Mouse (Mus musculus) megakaryocyte-erythroid progenitor cell, adult 5-6 weeks (primary cell): Measurements from ENCODE around the gene Ada. TPM values are rescaled to one million over a fixed set of nuclear protein-coding genes. Genes with fewer than 3 reads are reported as not detected.

ENCODE experiments used
- ATAC-seq: replicated peaks from 2 replicates; pipeline ENCODE4 v1.8.0; 2016; ENCODE audit warnings: mild to moderate bottlenecking, inconsistent platforms; ENCODE audit not compliant: severe bottlenecking, poor library complexity, low FRiP score, low TSS enrichment
- total RNA-seq, 2 experiments: library from RNA; stranded (forward) in 1 of 2; stranded (reverse) in 1 of 2; fragments of 200-1000, 215-1000 nt in 1 of 2; fragments of >200 nt in 1 of 2; fragmentation: Nextera tagmentation in 1 of 2; gene quantifications; 2 replicates each; pipeline ENCODE4 v1.2.3; 2014 to 2017

Ada gene
- total RNA-seq (2014; fragmentation: Nextera tagmentation) (8.0 and 10.6 TPM in 2 replicates), total RNA-seq (2017) (9.1 and 14.4 TPM in 2 replicates)

- peak; percentile 71 for ATAC-seq
Observed at GRCm38 (mm10) chr2:163749647-163750611, at the start of gene Ada. Gene Ada (minus strand): TSS chr2:163750239.

DNA sequence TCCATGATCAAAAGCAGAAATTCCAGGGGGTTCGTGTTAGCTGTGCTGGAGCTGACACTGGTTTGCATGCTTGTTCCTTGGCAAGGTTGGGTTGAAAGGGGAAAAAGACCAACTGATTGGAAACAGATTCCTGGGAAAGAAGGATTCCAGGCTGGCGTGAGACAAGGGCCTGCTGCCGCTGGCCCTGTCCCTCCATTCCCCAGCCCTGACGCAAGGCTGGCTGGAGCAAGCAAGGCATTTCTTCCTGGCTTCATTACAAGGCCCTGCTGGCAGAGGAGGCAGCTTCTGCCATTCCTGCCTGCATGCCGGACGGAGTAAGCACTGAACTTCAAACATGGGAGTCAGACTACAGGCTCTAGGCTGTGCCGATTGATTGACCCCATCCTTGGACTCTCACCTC lies 48.4 kb upstream of the Ada start:
- no peak for ATAC-seq

DNA sequence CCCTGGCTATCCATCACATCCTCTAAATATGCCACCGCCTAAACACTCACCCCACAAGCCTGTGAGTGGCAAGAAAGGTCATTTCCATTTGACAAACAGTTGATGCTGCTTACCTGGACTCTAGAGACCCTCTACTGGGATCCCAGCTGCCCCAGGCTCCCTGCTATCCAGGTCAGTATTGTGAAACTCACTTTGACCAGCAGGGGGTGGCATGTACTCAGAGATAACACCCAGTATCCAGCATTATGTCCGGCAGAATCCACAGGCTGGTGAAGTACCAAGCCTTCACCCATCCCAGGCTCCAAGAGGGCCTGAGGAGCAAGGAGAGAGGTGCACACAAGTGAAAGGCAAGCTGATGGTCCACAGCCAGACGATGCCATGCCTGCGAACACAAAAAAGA lies 38.4 kb upstream of the Ada start:
- peak; percentile 95 for ATAC-seq

GRCm38 (mm10) chr2:163787709-163788108 lies 37.7 kb upstream of the Ada start:
- ATAC-seq: peak; percentile 95

DNA sequence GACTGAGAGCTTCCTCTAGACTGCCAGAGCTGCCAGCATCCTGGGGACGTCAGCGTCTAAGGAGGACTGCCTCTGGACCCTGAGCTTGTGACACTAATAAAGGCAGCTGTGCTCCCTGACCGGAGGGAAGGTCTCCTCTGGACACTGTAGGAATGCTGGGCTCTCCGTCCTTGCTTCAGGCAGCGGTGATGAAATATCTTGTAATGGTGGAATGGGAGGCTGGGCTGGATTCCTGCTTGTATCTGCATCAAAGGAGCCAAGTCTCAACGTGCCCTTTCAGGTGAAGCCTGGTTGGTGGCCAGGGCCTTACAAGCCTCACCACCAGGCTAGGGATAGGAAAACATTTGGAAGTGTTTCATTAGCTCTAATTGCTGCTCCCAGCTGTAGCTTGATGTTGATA lies 37.0 kb upstream of the Ada start:
- no peak for ATAC-seq

DNA sequence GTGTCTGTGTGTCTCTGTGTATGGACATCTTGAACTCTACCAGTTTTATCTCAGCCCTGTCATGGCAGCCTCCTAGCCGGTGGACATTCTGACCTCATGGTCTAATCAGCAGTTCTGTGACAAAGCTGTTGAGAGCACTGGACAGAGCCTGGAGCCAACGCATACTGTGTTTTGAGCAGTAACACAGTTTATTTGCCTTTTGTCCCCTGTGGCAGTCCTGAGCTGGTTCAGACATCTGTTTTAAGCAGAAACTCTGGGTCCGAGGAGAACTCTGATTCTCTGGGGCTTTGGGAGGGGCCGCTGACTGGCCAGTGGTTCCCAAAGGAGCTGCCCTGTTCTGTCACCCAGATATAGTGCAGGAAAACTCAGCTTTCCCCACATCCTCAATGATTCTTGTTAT lies 33.9 kb upstream of the Ada start:
- no peak for ATAC-seq

DNA sequence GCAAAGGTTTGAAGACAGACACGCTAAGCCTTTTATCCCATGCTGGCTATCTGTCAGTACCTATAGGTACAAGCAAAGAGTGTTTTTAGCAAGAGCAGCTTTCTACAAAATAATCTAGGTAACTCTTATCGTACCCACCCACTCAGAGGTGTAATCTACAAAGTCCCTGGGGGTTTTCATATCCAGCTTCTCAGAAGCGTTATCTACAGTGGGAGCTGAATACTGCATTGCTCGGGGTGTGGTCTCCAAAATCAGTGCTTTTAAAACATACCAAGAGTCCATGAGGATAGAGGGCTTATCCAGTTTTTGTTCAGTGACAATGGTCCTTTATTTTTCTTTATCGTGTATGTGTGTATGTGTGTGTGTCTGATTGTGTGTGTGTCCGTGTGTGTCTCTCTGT lies 33.3 kb upstream of the Ada start:
- no peak for ATAC-seq

- no peak for ATAC-seq
Observed at GRCm38 (mm10) chr2:163778896-163779295, 28.9 kb upstream of the Ada start.

DNA sequence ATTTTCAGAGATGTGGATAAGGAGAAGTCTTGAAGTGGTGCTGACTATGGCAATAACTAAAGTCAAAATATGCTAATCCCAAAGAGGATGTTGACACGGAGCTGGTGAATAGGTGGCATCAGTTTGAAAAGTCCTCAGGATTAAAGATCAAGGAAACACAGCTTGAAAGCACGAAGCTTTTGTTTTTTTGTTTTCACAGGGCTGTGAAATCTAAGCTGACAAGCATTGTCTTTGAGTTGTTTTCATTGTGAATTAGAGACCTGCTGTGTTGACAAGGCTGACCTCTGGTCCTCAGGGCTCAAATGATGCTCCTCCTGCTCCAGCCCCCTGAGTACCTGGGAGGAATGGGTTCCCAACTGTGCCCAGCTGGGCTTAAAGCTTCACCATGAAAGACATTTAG lies 27.0 kb upstream of the Ada start:
- ATAC-seq: no peak

GRCm38 (mm10) chr2:163776661-163777060 lies 26.6 kb upstream of the Ada start:
- no peak for ATAC-seq

- ATAC-seq: no peak
Observed at GRCm38 (mm10) chr2:163770731-163771130, 20.7 kb upstream of the Ada start.

- ATAC-seq: no peak
Observed at GRCm38 (mm10) chr2:163766890-163767289, 16.9 kb upstream of the Ada start.

GRCm38 (mm10) chr2:163766261-163766660 lies 16.2 kb upstream of the Ada start:
- no peak for ATAC-seq

- no peak for ATAC-seq
Observed at GRCm38 (mm10) chr2:163761402-163761801, 11.4 kb upstream of the Ada start.

- ATAC-seq: no peak
Observed at GRCm38 (mm10) chr2:163760589-163760988, 10.6 kb upstream of the Ada start.

- ATAC-seq: no peak
Observed at GRCm38 (mm10) chr2:163758146-163758545, 8.1 kb upstream of the Ada start.

- ATAC-seq: no peak
Observed at GRCm38 (mm10) chr2:163756723-163757122, 6.7 kb upstream of the Ada start.

- ATAC-seq: no peak
Observed at GRCm38 (mm10) chr2:163754228-163754627, 4.2 kb upstream of the Ada start.

DNA sequence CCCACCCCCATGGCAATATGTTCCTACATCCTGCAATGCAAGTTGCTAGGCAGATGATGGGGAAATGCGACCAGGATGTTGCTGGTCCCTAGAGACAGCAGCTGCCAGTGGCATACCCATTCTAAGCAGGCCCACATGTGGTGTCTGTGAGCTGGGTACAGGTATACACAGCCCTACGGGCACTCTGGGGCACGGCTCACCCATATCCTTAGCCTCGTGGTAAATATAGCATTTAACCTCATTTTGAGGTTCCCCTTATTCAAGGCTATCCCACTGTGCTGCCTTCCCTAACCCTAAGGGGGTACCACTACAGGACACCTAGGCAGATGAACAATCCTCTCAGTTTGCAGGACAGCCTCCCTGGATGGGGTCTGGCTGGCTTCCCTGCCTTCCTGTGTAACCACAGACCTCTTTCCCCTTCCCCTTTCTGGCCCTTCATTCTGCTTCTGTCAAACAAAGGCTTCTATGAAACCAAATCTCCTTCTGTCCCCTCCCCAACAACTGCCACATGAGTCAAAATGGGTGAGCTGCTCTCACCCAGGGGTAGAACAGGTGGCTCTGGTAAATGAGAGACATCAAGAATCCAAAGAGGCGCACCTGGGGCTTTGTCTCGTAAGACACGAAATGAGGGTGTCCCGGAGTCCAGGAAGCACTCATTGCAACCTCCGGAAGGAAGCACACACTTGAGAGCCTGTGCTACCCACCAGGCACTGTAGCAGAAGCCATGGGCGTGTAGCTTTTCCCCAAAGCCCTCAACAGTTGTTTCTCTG lies 5.1 kb downstream of the Ada start:
- ATAC-seq: no peak

DNA sequence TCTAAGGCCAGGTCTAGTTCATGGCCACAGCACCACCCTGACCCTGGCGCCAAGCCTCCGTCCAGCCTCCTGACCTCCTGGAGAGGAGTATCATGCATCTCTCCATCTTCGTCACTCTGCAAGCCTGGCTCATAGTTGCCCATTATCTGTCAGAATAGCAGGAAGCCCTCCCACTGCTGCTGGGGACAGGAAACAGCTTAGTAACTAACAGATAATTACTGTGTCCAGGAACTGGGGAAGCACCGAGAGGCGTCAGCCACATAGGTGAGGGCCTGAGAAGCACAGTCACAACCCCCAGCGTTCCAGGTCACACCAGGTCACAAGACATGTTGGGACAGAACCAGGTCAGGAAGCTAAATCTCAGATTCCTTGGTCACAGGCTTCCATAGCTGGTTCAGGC lies 6.7 kb downstream of the Ada start:
- ATAC-seq: peak; percentile 43; the same call in 1 of the 2 replicates
